Mouse (Mus musculus) neural tube, embryonic 14.5 days (tissue): ENCODE measurements at regions not wholly inside any gene's neighbourhood (a gene's known extent, or its start where the extent isn't known, plus 50 kb on each side); places are given as distances from the start of the nearest gene placed in this dataset.

Experiments
- ATAC-seq: fragments of 200-750 bp; cut with Nextera tagmentation; 2 replicates; pipeline ENCODE4 v1.8.0; 2017; ENCODE audit warnings: low read depth, mild to moderate bottlenecking, moderate TSS enrichment, moderate library complexity
- H3K27ac ChIP-seq: fragments of 300-500 bp; sonication (generic); 2 replicates; pipeline ENCODE4 v1.5.1; 2014; ENCODE audit warnings: low read depth, mild to moderate bottlenecking, control low read depth, low read length, moderate library complexity, mixed read lengths
- H3K27me3 ChIP-seq: fragments of 300-500 bp; sonication (generic); 2 replicates; pipeline ENCODE4 v1.6.1; 2014; ENCODE audit warnings: low read length; ENCODE audit not compliant: control insufficient read depth, insufficient read depth
- H3K36me3 ChIP-seq: fragments of 300-500 bp; sonication (generic); 2 replicates; pipeline ENCODE4 v1.6.1; 2014; ENCODE audit warnings: low read length, mixed read lengths; ENCODE audit not compliant: control insufficient read depth, insufficient read depth
- H3K4me1 ChIP-seq: fragments of 300-500 bp; sonication (generic); 2 replicates; pipeline ENCODE4 v1.6.1; 2014; ENCODE audit warnings: low read length; ENCODE audit not compliant: control insufficient read depth, insufficient read depth
- H3K4me2 ChIP-seq: fragments of 300-500 bp; sonication (generic); 2 replicates; pipeline ENCODE4 v1.6.1; 2014; ENCODE audit warnings: mild to moderate bottlenecking, low read depth, low read length, control low read depth
- H3K4me3 ChIP-seq: fragments of 300-500 bp; sonication (generic); 2 replicates; pipeline ENCODE4 v1.5.1; 2014; ENCODE audit warnings: low read depth, low read length, control low read depth, mixed read lengths
- H3K9ac ChIP-seq: fragments of 300-500 bp; sonication (generic); replicated peaks from 2 replicates; pipeline ENCODE4 v1.6.1; 2014; ENCODE audit warnings: low read depth, mild to moderate bottlenecking, control low read depth, low read length, mixed read lengths
- H3K9me3 ChIP-seq: fragments of 300-500 bp; sonication (generic); 2 replicates; pipeline ENCODE4 v1.6.1; 2016; ENCODE audit warnings: low read length; ENCODE audit not compliant: control insufficient read depth
- WGBS: fragments of 180-500 bp; shearing (Covaris S2); extraction: QIAGEN DNeasy Blood & Tissue Kit; methylation state at CpG from one replicate; pipeline ENCODE4 v1.1.7; 2014; 5-methylcytosine and 5-hydroxymethylcytosine counted together

- H3K4me2 ChIP-seq, result no peak overlapping the region
- no peaks in the 10 kb centered on the region for H3K36me3 ChIP-seq
- 83% methylated on average over 4 of the region's 4 CpGs for WGBS
- H3K27me3 ChIP-seq, result no peaks in the 10 kb centered on the region
- no peaks in the 10 kb centered on the region for H3K9me3 ChIP-seq
- no peak for ATAC-seq
- H3K27ac ChIP-seq, result no peak overlapping the region
- H3K9ac ChIP-seq, result no peak overlapping the region
- H3K4me3 ChIP-seq, result no peak overlapping the region
- H3K4me1 ChIP-seq, result no peaks in the 10 kb centered on the region
Observed at GRCm38 (mm10) chr10:16640136-16640535, 1082.9 kb upstream of the Cited2 start.

- no peak overlapping the region for H3K4me3 ChIP-seq
- WGBS, result 70% methylated on average over 1 of the region's 1 CpGs
- no peak overlapping the region for H3K27ac ChIP-seq
- no peak overlapping the region for H3K4me2 ChIP-seq
- no peak for ATAC-seq
- H3K9ac ChIP-seq, result no peak overlapping the region
- H3K36me3 ChIP-seq, result no peaks in the 10 kb centered on the region
- H3K27me3 ChIP-seq, result no peaks in the 10 kb centered on the region
- no peaks in the 10 kb centered on the region for H3K4me1 ChIP-seq
- H3K9me3 ChIP-seq, result no peaks in the 10 kb centered on the region
Observed at GRCm38 (mm10) chr10:16650120-16650519, 1072.9 kb upstream of the Cited2 start.

DNA sequence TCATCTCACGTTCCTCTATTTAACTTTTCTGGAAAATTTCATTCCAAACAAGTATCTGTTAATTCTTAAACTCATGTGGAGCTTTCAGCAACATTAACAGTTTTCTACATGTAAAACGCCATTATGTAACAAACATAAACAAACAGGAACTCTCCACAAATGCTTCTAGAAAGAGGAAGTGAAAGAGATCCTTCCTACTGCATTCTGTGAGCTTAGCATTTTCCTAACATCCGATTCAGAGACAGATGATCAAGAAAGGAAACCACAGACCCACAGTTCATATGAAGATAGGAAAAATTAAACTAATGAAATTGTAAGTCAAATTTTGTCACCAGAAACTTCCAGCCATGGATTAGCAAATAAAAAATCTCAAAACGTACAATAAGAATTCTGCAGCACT is 1070.6 kb upstream of the Cited2 start:
- Histone ChIP-seq H3K4me1 (no peaks in the 10 kb centered on the region), H3K27me3 (no peaks in the 10 kb centered on the region), H3K9ac (no peak overlapping the region), H3K27ac (no peak overlapping the region), H3K4me2 (no peak overlapping the region), H3K9me3 (no peaks in the 10 kb centered on the region), H3K4me3 (no peak overlapping the region), H3K36me3 (no peaks in the 10 kb centered on the region)
- ATAC-seq, result no peak
- WGBS, result 93% methylated on average over 4 of the region's 4 CpGs

DNA sequence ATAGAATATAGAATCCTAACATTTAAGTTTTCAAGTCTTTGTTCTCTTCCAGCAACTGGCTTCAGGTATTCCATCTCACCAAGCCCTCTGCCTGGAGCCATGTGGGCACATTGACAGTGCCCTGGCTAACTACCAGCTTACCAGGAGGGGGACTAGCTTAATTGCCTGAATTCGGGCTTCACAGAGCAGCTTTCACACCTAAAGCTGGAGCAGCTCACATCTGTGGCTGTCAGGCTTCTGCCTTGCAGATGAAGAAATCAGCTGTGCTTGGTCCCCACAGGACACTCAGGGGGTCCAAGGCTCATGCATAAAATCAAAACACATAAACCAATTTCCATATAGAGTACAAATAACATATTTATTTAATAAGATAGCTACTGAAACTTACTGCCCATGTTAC is 1058.5 kb upstream of the Cited2 start:
- H3K27ac ChIP-seq, result no peak overlapping the region
- no peak overlapping the region for H3K9ac ChIP-seq
- no peaks in the 10 kb centered on the region for H3K9me3 ChIP-seq
- no peak overlapping the region for H3K4me3 ChIP-seq
- peak; percentile 65 for ATAC-seq
- no peak overlapping the region for H3K4me2 ChIP-seq
- no peaks in the 10 kb centered on the region for H3K27me3 ChIP-seq
- no peaks in the 10 kb centered on the region for H3K4me1 ChIP-seq
- no peaks in the 10 kb centered on the region for H3K36me3 ChIP-seq
- 34% methylated on average over 1 of the region's 1 CpGs for WGBS

- H3K27ac ChIP-seq, result no peak overlapping the region
- no peaks in the 10 kb centered on the region for H3K4me1 ChIP-seq
- H3K4me2 ChIP-seq, result no peak overlapping the region
- no peak overlapping the region for H3K4me3 ChIP-seq
- no peak for ATAC-seq
- H3K27me3 ChIP-seq, result no peaks in the 10 kb centered on the region
- WGBS, result 47% methylated on average over 2 of the region's 2 CpGs
- no peaks in the 10 kb centered on the region for H3K36me3 ChIP-seq
- H3K9ac ChIP-seq, result no peak overlapping the region
- H3K9me3 ChIP-seq, result no peaks in the 10 kb centered on the region
Observed at GRCm38 (mm10) chr10:16670286-16670685, 1052.7 kb upstream of the Cited2 start.

DNA sequence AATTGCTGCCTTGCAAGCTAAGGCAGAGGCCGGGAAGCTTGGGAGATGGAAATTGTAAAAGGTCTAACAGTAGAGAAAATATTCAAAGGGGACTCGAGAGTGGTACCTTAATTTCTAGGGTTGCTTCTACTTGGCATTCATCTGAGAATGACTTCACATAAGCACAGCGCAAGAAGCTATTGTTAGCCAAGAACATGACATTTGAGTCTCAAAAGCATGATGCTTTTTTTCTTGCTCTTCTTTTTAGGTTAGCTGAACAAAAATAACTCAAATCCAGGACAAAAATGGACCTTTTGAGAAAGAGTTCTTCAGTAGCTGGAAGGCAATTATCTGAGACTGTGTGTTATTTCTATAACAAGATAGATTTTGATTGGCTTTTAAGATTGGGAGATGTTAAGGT is 1042.0 kb upstream of the Cited2 start:
- WGBS, result 87% methylated on average over 3 of the region's 3 CpGs
- no peak overlapping the region for H3K4me2 ChIP-seq
- H3K9me3 ChIP-seq, result no peaks in the 10 kb centered on the region
- no peaks in the 10 kb centered on the region for H3K27me3 ChIP-seq
- no peak for ATAC-seq
- H3K36me3 ChIP-seq, result no peaks in the 10 kb centered on the region
- H3K4me3 ChIP-seq, result no peak overlapping the region
- no peaks in the 10 kb centered on the region for H3K4me1 ChIP-seq
- no peak overlapping the region for H3K27ac ChIP-seq
- no peak overlapping the region for H3K9ac ChIP-seq

GRCm38 (mm10) chr10:16685352-16685751 is 1037.7 kb upstream of the Cited2 start:
- 93% methylated on average over 1 of the region's 1 CpGs for WGBS

DNA sequence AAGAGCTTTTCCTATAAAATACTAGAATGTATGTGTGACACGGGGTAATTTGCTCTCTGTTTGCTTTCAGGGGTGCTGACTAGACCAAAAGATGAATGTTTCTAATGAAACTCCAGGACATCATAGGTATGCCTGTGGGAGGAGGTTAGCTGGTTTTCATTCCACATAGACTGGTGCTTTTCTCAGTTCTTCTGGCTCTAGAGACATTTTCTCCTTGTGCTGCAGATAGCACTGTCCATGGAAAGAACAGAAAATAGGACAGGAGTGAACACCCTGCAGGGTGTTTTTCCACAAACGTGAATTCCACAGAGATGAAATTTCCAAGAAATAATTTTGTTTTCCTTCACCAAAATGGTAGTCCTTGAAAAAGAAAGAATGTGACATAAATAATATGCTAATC is 1016.0 kb upstream of the Cited2 start:
- ATAC-seq, result no peak
- H3K36me3 ChIP-seq, result no peaks in the 10 kb centered on the region
- 67% methylated on average over 2 of the region's 2 CpGs for WGBS

More at GRCm38 (mm10) chr10:16685352-16685751, 1037.7 kb upstream of the Cited2 start:
- Histone ChIP-seq H3K4me3 (no peak overlapping the region), H3K27ac (no peak overlapping the region), H3K27me3 (no peaks in the 10 kb centered on the region), H3K4me2 (no peak overlapping the region), H3K9me3 (no peaks in the 10 kb centered on the region), H3K9ac (no peak overlapping the region), H3K36me3 (no peaks in the 10 kb centered on the region), H3K4me1 (no peaks in the 10 kb centered on the region)
- no peak for ATAC-seq

DNA sequence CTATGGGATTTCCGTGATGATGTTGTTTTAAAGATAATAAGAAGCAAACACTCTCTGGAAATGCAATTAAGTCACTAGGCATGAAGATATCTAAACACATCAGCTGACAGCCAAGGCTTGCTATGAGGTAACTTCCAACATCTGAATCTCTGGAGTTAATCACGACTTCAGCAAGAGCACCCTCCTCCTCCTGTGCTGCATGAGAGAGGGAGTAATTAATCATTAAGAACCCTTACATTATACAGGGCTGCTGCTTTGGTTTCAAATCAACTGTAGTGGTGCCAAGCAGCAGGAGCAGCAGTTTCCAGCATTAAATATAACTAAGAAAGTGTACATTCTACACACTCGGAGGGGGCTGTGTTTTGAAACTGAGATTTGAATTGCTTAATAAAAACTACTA is 1009.9 kb upstream of the Cited2 start:
- Histone ChIP-seq H3K4me2 (no peak overlapping the region), H3K36me3 (no peaks in the 10 kb centered on the region), H3K4me1 (no peaks in the 10 kb centered on the region), H3K4me3 (no peak overlapping the region), H3K9me3 (no peaks in the 10 kb centered on the region), H3K27ac (no peak overlapping the region), H3K9ac (no peak overlapping the region), H3K27me3 (no peaks in the 10 kb centered on the region)
- 64% methylated on average over 3 of the region's 3 CpGs for WGBS
- ATAC-seq, result no peak

More for the DNA sequence above, 1016.0 kb upstream of the Cited2 start:
- H3K4me2 ChIP-seq, result no peak overlapping the region
- H3K9me3 ChIP-seq, result no peaks in the 10 kb centered on the region
- no peaks in the 10 kb centered on the region for H3K4me1 ChIP-seq
- H3K9ac ChIP-seq, result no peak overlapping the region
- H3K27me3 ChIP-seq, result no peaks in the 10 kb centered on the region
- no peak overlapping the region for H3K4me3 ChIP-seq
- no peak overlapping the region for H3K27ac ChIP-seq

GRCm38 (mm10) chr10:16714065-16714464 is 1009.0 kb upstream of the Cited2 start:
- no peak overlapping the region for H3K9ac ChIP-seq
- no peaks in the 10 kb centered on the region for H3K9me3 ChIP-seq
- ATAC-seq, result no peak
- WGBS, result 71% methylated on average over 4 of the region's 4 CpGs
- no peak overlapping the region for H3K27ac ChIP-seq
- H3K4me3 ChIP-seq, result no peak overlapping the region
- no peaks in the 10 kb centered on the region for H3K36me3 ChIP-seq
- H3K27me3 ChIP-seq, result no peaks in the 10 kb centered on the region
- H3K4me2 ChIP-seq, result no peak overlapping the region
- no peaks in the 10 kb centered on the region for H3K4me1 ChIP-seq
